Mouse (Mus musculus): ENCODE data around the gene Parn. TPM values are rescaled to one million over a fixed set of nuclear protein-coding genes. Genes with fewer than 3 reads are reported as not detected.

Gene Parn
- total RNA-seq, 2 experiments from 2014 or later, result 27.9 to 28.3 TPM

DNA sequence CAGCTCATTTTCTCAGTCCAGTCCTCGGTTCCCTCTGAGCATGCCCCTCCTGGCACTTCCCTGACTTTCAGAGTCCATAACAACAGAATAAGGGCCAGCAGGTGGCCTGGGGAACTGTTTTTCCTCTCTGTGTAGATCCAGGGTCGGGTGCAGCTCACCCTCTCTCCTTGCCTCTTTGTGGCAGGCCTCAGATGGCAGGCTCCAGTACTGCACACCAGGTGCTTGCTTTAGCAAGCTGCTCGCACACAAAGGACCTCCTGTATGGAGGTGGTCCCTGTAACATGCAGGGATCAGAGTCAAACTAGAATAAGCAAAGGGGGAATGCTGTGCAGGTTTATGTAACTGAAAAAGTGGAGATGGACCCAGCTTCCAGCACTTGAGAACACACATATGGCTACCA is 151.8 kb downstream of the Parn start:
- DNase-seq (ENCODE audit: low spot score in 2 of 2), result no peak
- intact Hi-C loops (cut with DNase I), result no loop called here

DNA sequence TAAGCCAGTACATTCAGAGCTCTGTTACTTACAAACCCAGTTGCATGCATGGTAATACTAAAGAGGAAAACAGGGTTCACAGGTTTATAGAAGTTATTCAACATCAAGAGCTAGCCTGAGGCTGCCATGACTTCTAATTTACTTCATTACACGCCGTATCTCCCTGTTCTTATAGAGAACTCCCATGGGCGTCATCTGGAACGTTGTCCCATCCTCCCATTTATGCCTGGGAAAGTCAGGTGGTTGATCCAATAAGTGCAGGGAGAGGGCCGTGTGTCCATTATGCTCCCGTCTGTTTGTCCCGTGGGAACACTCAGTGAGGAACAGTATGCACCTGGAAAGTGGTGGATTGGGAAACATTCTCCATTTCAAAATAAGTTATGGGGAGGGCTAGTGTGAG is 152.4 kb downstream of the Parn start:
- intact Hi-C loops (cut with DNase I), result no loop called here
- DNase-seq (ENCODE audit: low spot score in 2 of 2), result no peak

DNA sequence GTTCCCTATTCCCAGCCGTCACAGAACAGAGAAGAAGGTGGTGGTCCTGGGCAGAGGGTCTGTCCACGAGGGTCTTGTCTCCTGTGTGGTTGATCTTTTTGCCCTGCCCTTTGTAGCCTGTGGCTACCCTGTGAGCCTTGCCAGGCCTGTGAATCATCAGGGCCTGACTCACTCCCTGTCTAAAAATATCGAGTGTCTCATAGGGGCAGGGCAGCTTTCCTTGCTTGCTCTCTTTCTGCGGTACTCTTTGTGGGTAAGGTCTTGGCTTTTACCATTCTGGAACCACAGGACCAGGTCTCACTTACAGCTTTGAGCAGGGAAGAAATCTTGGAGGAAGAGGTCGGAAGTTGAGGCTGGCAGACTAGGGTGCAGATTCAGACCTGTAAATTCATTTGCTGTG is 162.9 kb downstream of the Parn start:
- intact Hi-C loops (cut with DNase I), result no loop called here
- DNase-seq (ENCODE audit: low spot score in 2 of 2), result no peak

DNA sequence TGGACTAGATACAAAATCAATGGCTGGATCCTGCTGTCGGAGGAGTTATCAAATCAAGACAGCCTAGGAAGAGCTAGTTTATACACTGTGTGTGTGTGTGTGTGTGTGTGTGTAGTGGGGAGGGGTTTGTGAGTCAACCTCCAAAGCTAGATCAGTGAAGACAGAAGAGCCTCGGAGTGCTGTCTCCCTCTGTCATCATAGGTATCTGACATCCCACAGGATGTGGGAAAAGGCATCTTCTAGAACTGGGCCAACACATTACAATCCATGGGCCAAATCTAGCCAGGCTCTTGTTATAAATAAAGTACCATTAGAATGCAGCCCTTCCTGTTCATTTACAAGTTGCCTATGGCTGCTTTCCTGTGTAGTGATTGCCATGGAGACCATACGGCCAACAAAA is 163.5 kb downstream of the Parn start:
- intact Hi-C loops (cut with DNase I), result no loop called here
- no peak for DNase-seq (ENCODE audit: low spot score in 2 of 2)

DNA sequence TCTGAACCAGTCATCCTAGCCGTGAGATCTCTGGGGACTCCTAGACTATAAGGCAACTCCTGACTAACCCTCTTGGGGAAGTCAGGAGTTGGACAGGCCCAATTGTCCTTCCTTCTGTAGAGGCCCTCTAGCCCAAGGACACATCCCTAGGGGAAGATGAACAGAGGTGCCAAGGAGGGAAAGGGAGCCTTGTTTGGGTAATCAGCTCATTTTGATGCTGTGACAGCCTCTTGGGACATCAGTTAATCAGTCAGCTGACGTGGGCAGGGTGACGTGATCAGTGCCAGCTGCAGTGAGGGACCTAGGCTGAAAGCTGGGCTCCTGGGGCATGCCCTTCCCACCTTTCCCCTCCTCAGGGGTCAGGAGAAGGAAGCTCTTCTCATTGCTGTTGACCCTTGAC is 169.0 kb downstream of the Parn start:
- DNase-seq (ENCODE audit: low spot score in 2 of 2), result no peak

DNA sequence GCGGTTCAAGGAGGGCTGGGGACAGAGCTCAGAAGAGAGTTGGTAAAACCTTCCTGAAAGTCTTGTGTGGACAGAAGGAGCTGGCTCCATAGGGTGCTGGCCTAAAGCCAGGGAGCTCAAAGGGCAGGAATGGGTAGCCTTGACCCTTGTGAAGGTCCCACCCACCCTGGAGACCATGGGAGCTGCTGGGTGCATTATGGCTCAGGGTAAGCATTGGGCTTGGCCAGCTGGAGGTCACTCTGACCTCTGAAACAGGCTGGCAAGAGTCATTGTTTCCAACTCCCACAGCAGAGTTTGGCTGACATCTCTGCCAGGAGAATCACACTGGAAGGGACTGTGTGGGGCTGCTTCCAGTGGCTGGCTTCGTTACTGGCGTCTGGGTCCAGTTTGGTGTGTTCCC is 174.0 kb downstream of the Parn start:
- intact Hi-C loops (cut with DNase I), result no loop called here
- no peak for DNase-seq (ENCODE audit: low spot score in 2 of 2)

More for the DNA sequence above, 169.0 kb downstream of the Parn start:
- intact Hi-C loops (cut with DNase I), result no loop called here

DNA sequence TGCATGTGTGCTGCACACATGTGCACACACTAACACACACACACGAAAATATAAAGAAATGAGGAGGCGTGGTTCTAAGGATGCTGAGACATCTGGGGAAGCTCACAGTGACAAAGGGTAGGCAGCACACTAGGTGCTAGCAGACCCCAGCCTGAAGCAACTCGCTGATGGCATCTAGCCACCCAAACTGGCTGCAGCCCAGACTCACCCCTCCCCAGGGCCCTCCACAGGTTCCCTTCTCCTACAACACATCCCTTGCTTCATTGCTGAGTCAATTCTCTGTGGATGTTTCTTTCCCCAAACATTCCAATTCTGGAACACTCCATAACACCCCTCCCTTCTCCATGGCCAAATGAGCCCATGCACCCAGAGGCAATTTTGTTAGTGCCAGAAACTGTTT is 175.0 kb downstream of the Parn start:
- DNase-seq (ENCODE audit: low spot score in 2 of 2), result no peak
- intact Hi-C loops (cut with DNase I), result no loop called here

DNA sequence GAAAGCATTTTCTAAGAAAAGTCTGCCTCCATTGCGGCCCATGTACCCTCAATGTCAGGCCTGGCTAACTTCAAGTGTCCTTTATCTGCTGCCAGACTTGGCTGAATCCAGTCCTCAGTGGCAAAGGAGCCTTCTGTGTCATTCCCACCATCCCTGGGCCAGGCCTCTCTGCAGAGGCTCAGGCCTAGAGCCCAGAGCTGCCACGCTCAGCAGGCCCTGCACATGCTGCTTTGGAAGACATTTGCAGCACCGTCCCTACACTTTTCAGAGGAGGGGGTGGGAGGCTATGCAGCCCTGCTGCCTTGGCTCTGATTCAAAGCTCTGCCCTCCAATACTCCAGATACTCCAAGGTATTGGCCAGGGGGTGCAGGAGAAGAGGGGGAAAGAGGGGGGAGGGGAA is 176.2 kb downstream of the Parn start:
- DNase-seq (ENCODE audit: low spot score in 2 of 2), result no peak
- intact Hi-C loops (cut with DNase I), result no loop called here

Other genes starting within 250 kb of the Parn start
- 10 to 100 TPM; 37.7 to 39.6 TPM for gene Bfar, start 3.7 kb upstream of the Parn start, total RNA-seq (2021)
- 1 to 10 TPM; 2.9 to 3.6 TPM for gene 3110001I22Rik, start 3.8 kb upstream of the Parn start, total RNA-seq (2021)
- gene Pla2g10, start 62.8 kb upstream of the Parn start, total RNA-seq (2021), result not detected
- gene Rrn3, start 112.5 kb upstream of the Parn start, total RNA-seq (2021), result 10 to 100 TPM; 41.7 to 44.2 TPM
- 10 to 100 TPM; 89.2 to 94.7 TPM for gene Ntan1, start 150.7 kb upstream of the Parn start, total RNA-seq (2021)
- 10 to 100 TPM; 72.2 to 73.0 TPM for gene Pdxdc1, start 235.0 kb upstream of the Parn start, total RNA-seq (2021)
- gene Mpv17l, start 235.0 kb upstream of the Parn start, total RNA-seq (2021), result 10 to 100 TPM; 69.6 to 70.1 TPM